Mouse (Mus musculus) left cerebral cortex, adult 2 months (tissue): Measurements from ENCODE around the gene Ap1m2. TPM values are rescaled to one million over a fixed set of nuclear protein-coding genes. Genes with fewer than 3 reads are reported as not detected.
"Not testable (repeated sequence)": the region's sequence is repeated elsewhere in the genome, so short reads cannot be mapped to it uniquely, and the experiment has no call there.

Experiments used
- DNase-seq, 2 experiments: peaks; one replicate each; pipeline ENCODE4 v3.0.0; 2021 to 2022; ENCODE audit warnings: low spot score in 2 of 2, mixed read lengths in 1 of 2; ENCODE audit errors: extremely low spot score in 1 of 2
- H3K27ac ChIP-seq: fragments of 200-600 bp; 2 replicates; pipeline ENCODE4 v1.8.1; 2022
- H3K4me3 ChIP-seq: fragments of 200-600 bp; 2 replicates; pipeline ENCODE4 v1.8.1; 2022
- CTCF ChIP-seq: fragments of 200-600 bp; IDR thresholded peaks from 2 replicates; pipeline ENCODE4 v1.8.1; 2022; ENCODE audit warnings: antibody characterized with exemption, mild to moderate bottlenecking, moderate library complexity
- intact Hi-C: fragments of 180-260 bp; cut with DNase I; formaldehyde crosslinking; loops from one replicate; pipeline ENCODE4 v1.15.1; 2025
- total RNA-seq, 2 experiments: library from RNA; stranded (reverse); gene quantifications; 2 replicates each; pipeline ENCODE4 v1.2.3; 2021

Ap1m2 gene
- total RNA-seq, 2 experiments from 2014 or later = 1.2 to 2.4 TPM

- no peak overlapping the region for H3K27ac ChIP-seq
- intact Hi-C loops = no loop called here
- no peak for DNase-seq
- no peak overlapping the region for H3K4me3 ChIP-seq
- TF ChIP-seq CTCF = no peak; the same call in 1 of the 2 replicates
Observed at GRCm38 (mm10) chr9:21266889-21267288, 45.2 kb downstream of the Ap1m2 start.

GRCm38 (mm10) chr9:21265611-21266010 lies 46.5 kb downstream of the Ap1m2 start:
- TF ChIP-seq CTCF = no peak
- Histone ChIP-seq H3K27ac (peak overlapping the region; percentile 92), H3K4me3 (peak overlapping the region; percentile 89)
- intact Hi-C loops = loop anchor here (1.0 kb wide), 2 partner anchors 26 to 55 kb away; partner anchors contain the start of genes Cdkn2d and Slc44a2
- no peak for DNase-seq

GRCm38 (mm10) chr9:21265000-21265561 lies 47.1 kb downstream of the Ap1m2 start, which contains the start of gene Atg4d:
Atg4d (plus strand) TSS chr9:21265293.
- H3K27ac ChIP-seq = peak within 1 kb of the TSS; percentile 92
- no peak for TF ChIP-seq CTCF
- intact Hi-C loops = loop anchor here (1.0 kb wide), 2 partner anchors 26 to 55 kb away; partner anchors contain the start of genes Cdkn2d and Slc44a2

GRCm38 (mm10) chr9:21264272-21264999 lies 47.7 kb downstream of the Ap1m2 start:
- intact Hi-C loops = no loop called here
- no peak for TF ChIP-seq CTCF
- Histone ChIP-seq H3K27ac (peak overlapping the region; percentile 87), H3K4me3 (peak overlapping the region; percentile 89)
- no peak for DNase-seq

More at GRCm38 (mm10) chr9:21265000-21265561, 47.1 kb downstream of the Ap1m2 start, which contains the start of gene Atg4d:
- DNase-seq = peak; percentile 93 to 97
- peak within 1 kb of the TSS; percentile 89 for H3K4me3 ChIP-seq

GRCm38 (mm10) chr9:21261831-21262230 lies 50.3 kb downstream of the Ap1m2 start:
- no peak for DNase-seq
- TF ChIP-seq CTCF = no peak
- H3K4me3 ChIP-seq = no peak overlapping the region
- intact Hi-C loops = no loop called here
- H3K27ac ChIP-seq = no peak overlapping the region

GRCm38 (mm10) chr9:21260491-21261040 lies 51.6 kb downstream of the Ap1m2 start:
- intact Hi-C loops = no loop called here
- no peak for DNase-seq
- Histone ChIP-seq H3K27ac (no peak overlapping the region), H3K4me3 (no peak overlapping the region)
- no peak for TF ChIP-seq CTCF

GRCm38 (mm10) chr9:21256349-21256748 lies 55.8 kb downstream of the Ap1m2 start:
- DNase-seq, intact Hi-C loops: not testable (repeated sequence)

GRCm38 (mm10) chr9:21254690-21255089 lies 57.4 kb downstream of the Ap1m2 start:
- Histone ChIP-seq H3K27ac (no peak overlapping the region), H3K4me3 (no peak overlapping the region)
- DNase-seq = no peak
- TF ChIP-seq CTCF = no peak
- intact Hi-C loops = loop anchor here (5.0 kb wide), 1 partner anchor 83 kb away; no protein-coding TSS in a partner anchor

More at GRCm38 (mm10) chr9:21256349-21256748, 55.8 kb downstream of the Ap1m2 start:
- H3K4me3 ChIP-seq, H3K27ac ChIP-seq: not testable (repeated sequence)

GRCm38 (mm10) chr9:21251116-21251735 lies 60.9 kb downstream of the Ap1m2 start:
- intact Hi-C loops = loop anchor here (5.0 kb wide), 1 partner anchor 86 kb away; no protein-coding TSS in a partner anchor
- no peak overlapping the region for H3K4me3 ChIP-seq
- DNase-seq = no peak
- no peak for TF ChIP-seq CTCF
- H3K27ac ChIP-seq = no peak overlapping the region

- intact Hi-C loops = loop anchor here (5.0 kb wide), 1 partner anchor 87 kb away; no protein-coding TSS in a partner anchor
- no peak for DNase-seq
- H3K4me3 ChIP-seq = no peak overlapping the region
- no peak for TF ChIP-seq CTCF
- no peak overlapping the region for H3K27ac ChIP-seq
Observed at GRCm38 (mm10) chr9:21250509-21250908, 61.6 kb downstream of the Ap1m2 start.

GRCm38 (mm10) chr9:21249629-21250508 lies 62.3 kb downstream of the Ap1m2 start:
- no peak for DNase-seq
- no peak for TF ChIP-seq CTCF
- intact Hi-C loops = loop anchor here (5.0 kb wide), 1 partner anchor 87 kb away; no protein-coding TSS in a partner anchor
- Histone ChIP-seq H3K27ac (no peak overlapping the region; the same call in 1 of the 2 replicates), H3K4me3 (no peak overlapping the region)
